Mouse (Mus musculus) embryonic fibroblast, embryonic 13.5 days (primary cell): ENCODE data around the gene Aff3.

Experiments used
- CTCF ChIP-seq: IDR thresholded peaks from 2 replicates; pipeline ENCODE4 v1.5.1; 2011; ENCODE audit warnings: mild to moderate bottlenecking, control low read depth, low read length, moderate library complexity, borderline replicate concordance; ENCODE audit not compliant: insufficient read depth
- POLR2A ChIP-seq: IDR thresholded peaks from 2 replicates; pipeline ENCODE4 v1.6.1; 2011; ENCODE audit warnings: low read depth, mild to moderate bottlenecking, control low read depth, low read length, moderate library complexity

- TF ChIP-seq CTCF (no peak), POLR2A (no peak)
These were observed 152.3 kb downstream of the Aff3 start for GRCm38 (mm10) chr1:38512258-38513081.
